Comparison of ENCODE assay signal across 8 mouse cellular contexts in genomic region chr12:32819416-32819815, GRCm38 (mm10). TPM values are rescaled to one million over a fixed set of nuclear protein-coding genes. Genes with fewer than 3 reads are reported as not detected.
DNase-seq lines count a peak whose midpoint lies in the region; ATAC-seq and TF ChIP-seq lines count a peak whose summit lies in the region.

Nampt (plus strand) TSS chr12:32819545.

- no peaks in the 10 kb centered on the region for H3K27me3 ChIP-seq in forebrain, embryonic 13.5 days
- no peaks in the 10 kb centered on the region for H3K27me3 ChIP-seq in hindbrain, embryonic 12.5 days
- H3K27me3 ChIP-seq in myocyte (ENCODE audit: control insufficient read depth, insufficient read depth, insufficient read length) = no peaks in the 10 kb centered on the region

- whole genome bisulfite sequencing in lung, adult 2 months = 5% methylated on average over 5 of the region's 5 CpGs
- WGBS in forebrain, embryonic 13.5 days = 5% methylated on average over 5 of the region's 5 CpGs
- WGBS in hindbrain, embryonic 12.5 days = 8% methylated on average over 5 of the region's 5 CpGs

- peaks cover 38% of the 10 kb centered on the region for H3K79me2 ChIP-seq in myocyte (ENCODE audit: control insufficient read depth, insufficient read depth)

- no peak for TF ChIP-seq POLR2A in lung, adult 2 months (IDR thresholded peaks at IDR 0.05; ENCODE audit: borderline replicate concordance, extremely low read depth, low read depth, low read length)
- TF ChIP-seq POLR2A in myocyte (IDR thresholded peaks at IDR 0.05; ENCODE audit: insufficient read length, low read depth) = no peak

- H3K9ac ChIP-seq in forebrain, embryonic 13.5 days = peak within 1 kb of the TSS; percentile 87
- H3K9ac ChIP-seq in hindbrain, embryonic 12.5 days = peak within 1 kb of the TSS; percentile 88

- H3K36me3 ChIP-seq in forebrain, embryonic 13.5 days (ENCODE audit: poor library complexity, severe bottlenecking) = peaks cover 8% of the 10 kb centered on the region
- 0 out of 2 replicates have a peak, but pooled peaks cover 2% of the 10 kb centered on the region for H3K36me3 ChIP-seq in hindbrain, embryonic 12.5 days
- peaks cover 6% of the 10 kb centered on the region for H3K36me3 ChIP-seq in myocyte (ENCODE audit: control insufficient read depth, insufficient read depth)

- H3ac ChIP-seq in myocyte (ENCODE audit: control insufficient read depth, insufficient read length) = peak within 1 kb of the TSS; percentile 45

- ATAC-seq in forebrain, embryonic 13.5 days = peak; percentile 3
- no peak; the same call in 1 of the 2 replicates for ATAC-seq in hindbrain, embryonic 12.5 days (ENCODE audit: low FRiP score)
- ATAC-seq in erythroid progenitor cell, adult 5-6 weeks (replicated peaks; ENCODE audit: low FRiP score, poor library complexity, severe bottlenecking) = no peak

- H3K4me2 ChIP-seq in forebrain, embryonic 13.5 days = peak within 1 kb of the TSS; percentile 80
- H3K4me2 ChIP-seq in hindbrain, embryonic 12.5 days (replicated peaks) = peak within 1 kb of the TSS; percentile 75
- H3K4me2 ChIP-seq in myocyte (ENCODE audit: low read depth) = peak within 1 kb of the TSS; percentile 97

- H3K27ac ChIP-seq in forebrain, embryonic 13.5 days = peak within 1 kb of the TSS; percentile 97
- H3K27ac ChIP-seq in hindbrain, embryonic 12.5 days = peak within 1 kb of the TSS; percentile 96

- H3K4me1 ChIP-seq in lung, adult 2 months (ENCODE audit: control insufficient read depth, insufficient read depth, low read length) = peaks cover 2% of the 10 kb centered on the region; the same call in 1 of the 2 replicates
- H3K4me1 ChIP-seq in forebrain, embryonic 13.5 days = peaks cover 12% of the 10 kb centered on the region
- peaks cover 8% of the 10 kb centered on the region; the same call in 1 of the 2 replicates for H3K4me1 ChIP-seq in hindbrain, embryonic 12.5 days

- no peaks in the 10 kb centered on the region for H3K9me3 ChIP-seq in forebrain, embryonic 13.5 days (replicated peaks)
- no peaks in the 10 kb centered on the region for H3K9me3 ChIP-seq in hindbrain, embryonic 12.5 days (replicated peaks)

- no peak for TF ChIP-seq CTCF in lung, adult 2 months (IDR thresholded peaks at IDR 0.05; ENCODE audit: insufficient read depth, low read length)

- DNase-seq in lung, adult 2 months = no peak
- DNase-seq in lung, adult 18-20 months = no peak
- peak; percentile 18 for DNase-seq in adrenal gland, postnatal 14 days
- peak; percentile 12 for DNase-seq in left cerebral cortex, postnatal 4 days

- peak within 1 kb of the TSS; percentile 100 for H3K4me3 ChIP-seq in lung, adult 2 months (replicated peaks; ENCODE audit: extremely low read depth, low read depth, low read length)
- peak within 1 kb of the TSS; percentile 78 for H3K4me3 ChIP-seq in forebrain, embryonic 13.5 days
- H3K4me3 ChIP-seq in hindbrain, embryonic 12.5 days = peak within 1 kb of the TSS; percentile 78
- peak within 1 kb of the TSS; percentile 71 for H3K4me3 ChIP-seq in myocyte

- intact Hi-C loops in left cerebral cortex, postnatal 4 days (cut with DNase I) = no loop called here

TF ChIP-seq in myocyte, 11 proteins besides CTCF, POLR2A, EP300 and RAD21:
- TF ChIP-seq CEBPB (IDR thresholded peaks at IDR 0.05; ENCODE audit: insufficient read depth, poor library complexity, severe bottlenecking) (no peak), MYOD1 (IDR thresholded peaks at IDR 0.05; ENCODE audit: control insufficient read depth in 1 of 3, insufficient read length in 2 of 3, low read depth in 2 of 3) (no peak), POLR2AphosphoS2 (IDR thresholded peaks at IDR 0.05; ENCODE audit: insufficient read length, low read depth) (no peak), MAX (IDR thresholded peaks at IDR 0.05; ENCODE audit: low read depth) (no peak), MYOG (IDR thresholded peaks at IDR 0.05; ENCODE audit: control insufficient read depth in 1 of 3, insufficient read depth in 1 of 3, insufficient read length in 2 of 3, low read depth in 2 of 3) (no peak), TCF3 (IDR thresholded peaks at IDR 0.05; ENCODE audit: insufficient read length, low read depth) (no peak), USF1 (IDR thresholded peaks at IDR 0.05; ENCODE audit: low read depth) (no peak), TCF12 (IDR thresholded peaks at IDR 0.05; ENCODE audit: insufficient read depth, poor library complexity, severe bottlenecking) (no peak), REST (IDR thresholded peaks at IDR 0.05; ENCODE audit: insufficient read depth, insufficient read length) (no peak)

RNA-seq across cellular contexts. Expression of gene Nampt, which starts in this region (rescaled TPM):
- 11.4 and 22.2 TPM in 2 replicates for polyA plus RNA-seq in lung, adult 2 months (2012; rRNA removed)
- 161 and 222 TPM in 2 replicates for total RNA-seq in adrenal gland, postnatal 14 days (2021)
- polyA plus RNA-seq in forebrain, embryonic 13.5 days (2015; fragmentation: Nextera tagmentation; extraction: Ambion mirVana) = 28.2 and 31.5 TPM in 2 replicates
- polyA plus RNA-seq in hindbrain, embryonic 12.5 days (2016; fragmentation: Nextera tagmentation; extraction: Ambion mirVana) = 27.1 and 28.7 TPM in 2 replicates
- 10 to 100 TPM; 40.0 to 44.2 TPM for total RNA-seq in left cerebral cortex, postnatal 4 days (2021)
- polyA plus RNA-seq in myocyte (2012; fragmentation: generic; extraction: Trizol) = 8.8 TPM
- total RNA-seq in erythroid progenitor cell, adult 5-6 weeks (2015; ENCODE audit: low replicate concordance) = 9.4 and 14.7 TPM in 2 replicates
- total RNA-seq in erythroid progenitor cell, adult 5-6 weeks (2017; ENCODE audit: low replicate concordance) = 6.0 and 12.7 TPM in 2 replicates

Comparison
In these comparisons a context has a peak if more than half of its experiments do, and no peak if none do; other contexts are left out.
1. DNase-seq: peak in adrenal gland, postnatal 14 days (single experiment) and left cerebral cortex, postnatal 4 days (single experiment); none in lung, adult 2 months (single experiment) and lung, adult 18-20 months (0 of 2).
2. Peak in every context shown above with its lines, with median percentiles within 50 percentile points of each other: H3K4me3 ChIP-seq and H3K4me2 ChIP-seq.